Mouse (Mus musculus) fat pad, adult 2 months (tissue): ENCODE measurements around the gene Vmn2r-ps130.
"Not testable (repeated sequence)": the region's sequence is repeated elsewhere in the genome, so short reads cannot be mapped to it uniquely, and the experiment has no call there.

ENCODE experiments used
- DNase-seq: peaks from one replicate; pipeline ENCODE4 v3.0.0-alpha.2; 2011; ENCODE audit warnings: low read depth, low spot score; ENCODE audit errors: extremely low read depth

The Vmn2r-ps130 gene

DNA sequence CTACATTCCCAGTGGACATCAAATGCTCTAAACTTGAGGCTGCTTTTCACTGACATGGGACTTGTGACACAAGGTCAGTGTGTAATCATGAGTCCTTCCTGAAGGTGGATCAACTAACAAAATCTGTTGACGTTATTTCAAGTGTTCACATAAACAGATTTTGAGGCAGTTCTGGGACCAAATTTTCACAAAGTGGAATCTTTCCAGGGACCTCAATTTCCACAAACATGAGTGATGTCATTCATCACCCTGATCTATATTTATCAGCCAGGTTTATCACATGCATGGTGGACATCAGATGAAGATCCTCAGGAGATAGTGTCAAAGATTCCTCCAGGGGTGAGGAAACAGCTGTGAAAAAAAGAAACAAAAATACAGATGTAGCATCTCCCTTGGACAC lies at the start of gene Vmn2r-ps130:
Gene Vmn2r-ps130 (plus strand): TSS at position 301 of the 400 bp plus-strand sequence.
- DNase-seq, result not testable (repeated sequence)
